Mouse (Mus musculus) forebrain, postnatal 0 days (tissue): ENCODE measurements at regions not wholly inside any gene's neighbourhood (a gene's known extent, or its start where the extent isn't known, plus 50 kb on each side); places are given as distances from the start of the nearest gene placed in this dataset.

Experiments
- ATAC-seq: fragments of 200-750 bp; cut with Nextera tagmentation; 2 replicates; pipeline ENCODE4 v1.8.0; 2017; ENCODE audit warnings: mild to moderate bottlenecking, moderate library complexity
- DNase-seq: peaks from one replicate; pipeline ENCODE4 v3.0.0-alpha.2; 2015
- H3K27ac ChIP-seq: fragments of 300-500 bp; sonication (generic); 2 replicates; pipeline ENCODE4 v1.5.1; 2014; ENCODE audit warnings: low read depth, mild to moderate bottlenecking, antibody characterized with exemption, low read length, moderate library complexity, mixed read lengths
- H3K27me3 ChIP-seq: fragments of 300-500 bp; sonication (generic); 2 replicates; pipeline ENCODE4 v1.6.1; 2014; ENCODE audit warnings: mild to moderate bottlenecking, low read length, mixed read lengths; ENCODE audit not compliant: insufficient read depth
- H3K36me3 ChIP-seq: fragments of 300-500 bp; sonication (generic); 2 replicates; pipeline ENCODE4 v1.6.1; 2014; ENCODE audit warnings: mild to moderate bottlenecking, moderate library complexity; ENCODE audit not compliant: insufficient read depth
- H3K4me1 ChIP-seq: fragments of 300-500 bp; sonication (generic); 2 replicates; pipeline ENCODE4 v1.6.1; 2014; ENCODE audit warnings: antibody characterized with exemption; ENCODE audit not compliant: insufficient read depth
- H3K4me2 ChIP-seq: fragments of 300-500 bp; sonication (generic); 2 replicates; pipeline ENCODE4 v1.6.1; 2014; ENCODE audit warnings: low read depth, mild to moderate bottlenecking, moderate library complexity
- H3K4me3 ChIP-seq: fragments of 300-500 bp; sonication (generic); 2 replicates; pipeline ENCODE4 v1.5.1; 2014; ENCODE audit warnings: low read depth, low read length, mixed read lengths
- H3K9ac ChIP-seq: fragments of 300-500 bp; sonication (generic); 2 replicates; pipeline ENCODE4 v1.6.1; 2014; ENCODE audit warnings: mild to moderate bottlenecking
- H3K9me3 ChIP-seq: fragments of 300-500 bp; sonication (generic); 2 replicates; pipeline ENCODE4 v1.6.1; 2016; ENCODE audit warnings: low read length
- CTCF ChIP-seq: sonication (generic); IDR thresholded peaks from 2 replicates; pipeline ENCODE4 v1.5.1; 2016; ENCODE audit warnings: antibody characterized with exemption, control low read depth, low read depth
- WGBS: fragments of 180-500 bp; shearing (Covaris S2); extraction: QIAGEN DNeasy Blood & Tissue Kit; methylation state at CpG from one replicate; pipeline ENCODE4 v1.1.7; 2014; 5-methylcytosine and 5-hydroxymethylcytosine counted together

DNA sequence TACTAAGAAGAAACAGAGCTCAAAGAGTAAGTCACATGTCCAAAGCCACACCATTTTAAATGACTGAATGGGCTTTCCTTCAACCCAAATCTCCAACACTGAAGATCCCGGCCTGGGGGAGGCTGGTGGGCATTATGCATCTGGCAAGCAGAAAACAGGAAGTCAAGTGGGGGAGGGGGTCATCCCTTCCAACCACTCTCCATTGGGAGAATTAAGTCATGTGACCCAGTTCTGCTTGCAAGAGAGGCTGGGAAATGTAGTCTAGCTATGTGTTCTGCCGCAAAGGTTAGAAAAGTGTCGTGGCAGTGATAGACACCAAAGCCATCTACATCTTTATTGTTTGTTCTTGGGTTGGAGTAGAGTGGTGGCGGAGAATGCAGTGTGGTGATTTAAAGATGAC is 78.0 kb upstream of the Disp3 start:
- Histone ChIP-seq H3K27ac (no peak overlapping the region), H3K9me3 (no peaks in the 10 kb centered on the region), H3K4me2 (no peak overlapping the region), H3K9ac (no peak overlapping the region), H3K4me3 (no peak overlapping the region), H3K4me1 (no peaks in the 10 kb centered on the region), H3K36me3 (no peaks in the 10 kb centered on the region), H3K27me3 (no peaks in the 10 kb centered on the region)
- TF ChIP-seq CTCF, result no peak
- ATAC-seq (peak; percentile 32; the same call in 1 of the 2 replicates), DNase-seq (no peak)
- WGBS, result 71% methylated on average over 4 of the region's 4 CpGs

DNA sequence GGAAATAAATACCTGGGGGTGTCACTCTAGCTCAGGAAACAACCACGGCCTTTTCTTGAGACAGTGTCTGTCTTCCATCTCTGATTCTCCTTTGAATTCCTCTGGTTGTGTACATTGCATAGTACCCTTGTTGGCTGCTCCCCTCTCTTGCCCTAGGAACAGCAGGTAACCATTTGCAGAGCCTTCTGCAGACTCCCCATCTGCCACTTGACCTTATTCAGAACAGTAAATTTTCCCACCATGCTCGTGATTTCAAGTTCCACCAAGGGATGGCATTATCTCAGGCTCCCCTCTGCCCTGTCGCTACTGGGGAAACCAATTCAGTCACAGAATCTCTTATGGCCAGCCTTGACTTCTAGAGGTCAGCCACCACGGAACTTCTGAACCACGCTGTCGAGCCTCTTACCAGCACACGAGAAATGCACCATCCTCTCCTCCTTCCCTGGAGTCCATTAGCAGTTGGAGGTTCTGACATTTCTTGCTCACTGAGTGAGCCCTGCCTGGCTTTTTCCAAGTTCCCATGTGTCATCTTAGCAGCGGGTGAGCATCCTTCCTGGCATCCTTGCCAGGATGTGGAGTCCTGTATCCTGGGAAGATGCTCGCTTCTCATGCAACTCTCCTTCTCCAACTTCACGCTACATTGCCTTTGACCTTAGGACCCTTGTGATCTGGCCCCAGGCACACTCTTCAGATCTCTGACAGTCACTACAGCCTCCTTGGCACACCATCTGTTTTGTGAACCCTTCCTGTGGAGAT is 75.8 kb upstream of the Disp3 start:
- DNase-seq, result no peak
- Histone ChIP-seq H3K27me3 (no peaks in the 10 kb centered on the region), H3K4me1 (no peaks in the 10 kb centered on the region), H3K9ac (no peak overlapping the region), H3K4me3 (no peak overlapping the region), H3K36me3 (no peaks in the 10 kb centered on the region), H3K9me3 (no peaks in the 10 kb centered on the region), H3K4me2 (no peak overlapping the region), H3K27ac (no peak overlapping the region)
- no peak for TF ChIP-seq CTCF
- WGBS, result 87% methylated on average over 10 of the region's 10 CpGs
- no peak for ATAC-seq

- H3K9me3 ChIP-seq, result no peaks in the 10 kb centered on the region
- H3K36me3 ChIP-seq, result no peaks in the 10 kb centered on the region
- peak; percentile 87 for DNase-seq
- H3K4me2 ChIP-seq, result no peak overlapping the region
- no peaks in the 10 kb centered on the region; the same call in 1 of the 2 replicates for H3K4me1 ChIP-seq
- ATAC-seq, result peak; percentile 78
- no peak overlapping the region for H3K9ac ChIP-seq
- TF ChIP-seq CTCF, result no peak
- H3K4me3 ChIP-seq, result no peak overlapping the region
- WGBS, result 41% methylated on average over 9 of the region's 9 CpGs
- no peaks in the 10 kb centered on the region for H3K27me3 ChIP-seq
- H3K27ac ChIP-seq, result peak overlapping the region; percentile 45
Observed at GRCm38 (mm10) chr4:148360931-148361330, 73.2 kb upstream of the Disp3 start.

DNA sequence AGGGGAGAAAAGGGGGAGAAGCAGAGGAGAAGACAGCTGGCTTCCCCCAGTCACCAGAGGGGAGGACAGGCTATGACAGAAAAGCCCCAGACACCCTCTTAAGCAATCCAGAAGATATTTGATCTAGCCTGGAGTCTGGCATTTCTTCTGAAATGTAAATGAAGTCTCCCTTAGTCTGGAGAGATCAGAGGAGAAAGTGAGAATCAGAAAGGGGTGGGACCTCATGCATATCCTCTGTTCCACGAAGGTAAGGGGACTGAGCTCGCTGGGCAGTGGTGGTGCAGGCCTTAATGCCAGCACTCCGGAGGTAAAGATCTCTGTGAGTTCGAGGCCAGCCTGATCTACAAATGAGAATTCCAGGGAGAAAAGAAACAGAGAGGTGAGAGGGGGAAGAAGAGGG is 70.6 kb upstream of the Disp3 start:
- Histone ChIP-seq H3K4me2 (no peak overlapping the region), H3K9ac (no peak overlapping the region), H3K36me3 (no peaks in the 10 kb centered on the region), H3K4me1 (no peaks in the 10 kb centered on the region; the same call in 1 of the 2 replicates), H3K4me3 (no peak overlapping the region), H3K27ac (no peak overlapping the region), H3K9me3 (no peaks in the 10 kb centered on the region), H3K27me3 (no peaks in the 10 kb centered on the region)
- DNase-seq, result no peak
- WGBS, result 56% methylated on average over 4 of the region's 4 CpGs
- no peak for TF ChIP-seq CTCF
- ATAC-seq, result no peak

- WGBS, result 55% methylated on average over 10 of the region's 10 CpGs
- TF ChIP-seq CTCF, result no peak
- peak; percentile 16 for DNase-seq
- H3K4me1 ChIP-seq, result no peaks in the 10 kb centered on the region; the same call in 1 of the 2 replicates
- H3K9me3 ChIP-seq, result peaks cover 5% of the 10 kb centered on the region; the same call in 1 of the 2 replicates
- H3K27me3 ChIP-seq, result no peaks in the 10 kb centered on the region
- no peak overlapping the region for H3K4me3 ChIP-seq
- no peaks in the 10 kb centered on the region for H3K36me3 ChIP-seq
- ATAC-seq, result no peak; the same call in 1 of the 2 replicates
- H3K27ac ChIP-seq, result peak overlapping the region; percentile 50; the same call in 1 of the 2 replicates
- no peak overlapping the region for H3K9ac ChIP-seq
- no peak overlapping the region for H3K4me2 ChIP-seq
Observed at GRCm38 (mm10) chr4:148357221-148357621, 69.5 kb upstream of the Disp3 start.

- Histone ChIP-seq H3K4me2 (no peak overlapping the region), H3K36me3 (no peaks in the 10 kb centered on the region), H3K27me3 (no peaks in the 10 kb centered on the region), H3K4me1 (no peaks in the 10 kb centered on the region; the same call in 1 of the 2 replicates), H3K9ac (no peak overlapping the region), H3K4me3 (no peak overlapping the region), H3K27ac (peak overlapping the region; percentile 50; the same call in 1 of the 2 replicates), H3K9me3 (peaks cover 5% of the 10 kb centered on the region; the same call in 1 of the 2 replicates)
- TF ChIP-seq CTCF, result no peak
- WGBS, result 44% methylated on average over 3 of the region's 3 CpGs
- DNase-seq, result peak; percentile 63
- peak; percentile 49 for ATAC-seq
Observed at GRCm38 (mm10) chr4:148356654-148357053, 68.9 kb upstream of the Disp3 start.

DNA sequence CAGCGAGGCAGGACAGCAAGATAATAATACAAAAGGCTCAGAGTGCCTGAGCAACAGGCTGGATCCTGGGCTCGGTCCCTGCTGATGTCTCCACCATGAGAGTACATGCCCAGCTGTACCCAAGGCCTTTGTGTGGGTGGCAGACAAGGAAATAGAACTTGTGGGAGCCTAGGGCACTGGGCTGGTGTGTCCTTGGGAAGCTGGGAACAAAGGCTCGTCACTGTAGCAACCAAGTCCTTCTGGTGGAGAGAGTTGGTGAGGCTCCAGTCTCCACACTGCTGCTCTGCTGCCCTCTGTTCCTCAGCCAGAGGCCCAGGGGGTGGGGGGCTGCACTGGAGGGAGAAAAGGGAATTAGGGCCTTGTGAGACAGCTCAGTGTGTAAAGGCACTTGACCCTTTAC is 66.2 kb upstream of the Disp3 start:
- no peak overlapping the region for H3K4me2 ChIP-seq
- no peak overlapping the region for H3K4me3 ChIP-seq
- H3K27ac ChIP-seq, result no peak overlapping the region
- TF ChIP-seq CTCF, result no peak
- no peaks in the 10 kb centered on the region for H3K36me3 ChIP-seq
- peak; percentile 69 for ATAC-seq
- no peaks in the 10 kb centered on the region for H3K27me3 ChIP-seq
- H3K9ac ChIP-seq, result no peak overlapping the region
- WGBS, result 67% methylated on average over 3 of the region's 3 CpGs
- peak; percentile 21 for DNase-seq
- H3K4me1 ChIP-seq, result no peaks in the 10 kb centered on the region; the same call in 1 of the 2 replicates
- peaks cover 5% of the 10 kb centered on the region; the same call in 1 of the 2 replicates for H3K9me3 ChIP-seq
